ENCODE assay signal across 18 mouse cellular contexts in genomic region chr9:61979983-61980382, GRCm38 (mm10). TPM values are rescaled to one million over a fixed set of nuclear protein-coding genes. Genes with fewer than 3 reads are reported as not detected.
DNase-seq lines count a peak whose midpoint lies in the region; ATAC-seq and TF ChIP-seq lines count a peak whose summit lies in the region.
"Had no signal": no experiment of that assay in that cellular context is flagged by ENCODE, and none has a peak within 500 bp of the region (broad histone marks: within the 10 kb centered on the region; RNA-seq: fewer than 3 reads in every experiment).

No protein-coding gene starts in this region.

- H3K9me3 ChIP-seq in intestine, postnatal 0 days (ENCODE audit: control insufficient read depth), result no peaks in the 10 kb centered on the region
- H3K9me3 ChIP-seq in intestine, embryonic 16.5 days (ENCODE audit: control insufficient read depth, low read length), result no peaks in the 10 kb centered on the region
- no peaks in the 10 kb centered on the region for H3K9me3 ChIP-seq in lung, postnatal 0 days (ENCODE audit: low read length)
- no peaks in the 10 kb centered on the region for H3K9me3 ChIP-seq in G1E (replicated peaks)
- H3K9me3 ChIP-seq: forebrain, embryonic 12.5 days; heart, embryonic 13.5 days; kidney, embryonic 15.5 days; midbrain, embryonic 15.5 days had no signal

- H3K4me1 ChIP-seq in intestine, postnatal 0 days (replicated peaks; ENCODE audit: control insufficient read depth, insufficient read depth, low read length), result 0 out of 2 replicates have a peak, but pooled peaks cover under 1% of the 10 kb centered on the region
- no peaks in the 10 kb centered on the region for H3K4me1 ChIP-seq in intestine, embryonic 16.5 days (ENCODE audit: control insufficient read depth, insufficient read depth, low read length)
- no peaks in the 10 kb centered on the region for H3K4me1 ChIP-seq in lung, postnatal 0 days (ENCODE audit: insufficient read depth, low read depth, low read length)
- no peaks in the 10 kb centered on the region for H3K4me1 ChIP-seq in G1E (ENCODE audit: insufficient read depth, low read depth, low read length)
- H3K4me1 ChIP-seq: heart, embryonic 13.5 days; kidney, embryonic 15.5 days; midbrain, embryonic 15.5 days had no signal

- ATAC-seq in intestine, postnatal 0 days, result no peak
- ATAC-seq in intestine, embryonic 16.5 days, result no peak
- ATAC-seq in lung, postnatal 0 days, result no peak
- no peak for ATAC-seq in G1E (ENCODE audit: extremely low read depth, insufficient number of reproducible peaks, low FRiP score, poor library complexity, severe bottlenecking)
- ATAC-seq: inflammation-experienced regulatory T-cells, adult 6 months; midbrain, embryonic 15.5 days; Patski had no signal

- 89% methylated on average over 2 of the region's 2 CpGs for WGBS in intestine, postnatal 0 days
- 88% methylated on average over 2 of the region's 2 CpGs for WGBS in intestine, embryonic 16.5 days
- WGBS in lung, postnatal 0 days, result 85% methylated on average over 2 of the region's 2 CpGs

- no peak for DNase-seq in lung, postnatal 0 days (ENCODE audit: low spot score)
- DNase-seq in lung, postnatal 25 days (ENCODE audit: low spot score), result no peak
- no peak for DNase-seq in G1E (ENCODE audit: low spot score)
- no peak for DNase-seq in cerebellum, postnatal 36 days
- DNase-seq in spleen, postnatal 14 days (ENCODE audit: low spot score in 2 of 2), result no peak
- DNase-seq: cerebellum, postnatal 10 days; gastrocnemius, postnatal 36 days; lung, adult 2 months; retina, postnatal 1 day; thymus, adult 2 months had no signal

- no peaks in the 10 kb centered on the region for H3K27me3 ChIP-seq in intestine, postnatal 0 days (replicated peaks; ENCODE audit: control insufficient read depth, insufficient read depth, low read length)
- H3K27me3 ChIP-seq in intestine, embryonic 16.5 days (replicated peaks; ENCODE audit: control insufficient read depth, insufficient read depth, low read length), result no peaks in the 10 kb centered on the region
- no peaks in the 10 kb centered on the region for H3K27me3 ChIP-seq in lung, postnatal 0 days (replicated peaks; ENCODE audit: insufficient read depth, low read length)
- H3K27me3 ChIP-seq in G1E (ENCODE audit: insufficient read depth, low read length), result peaks cover 39% of the 10 kb centered on the region
- H3K27me3 ChIP-seq: kidney, embryonic 15.5 days; midbrain, embryonic 15.5 days; Patski had no signal

- H3K4me3 ChIP-seq in intestine, postnatal 0 days (ENCODE audit: low read depth, low read length), result no peak overlapping the region
- no peak overlapping the region for H3K4me3 ChIP-seq in intestine, embryonic 16.5 days (ENCODE audit: low read length)
- H3K4me3 ChIP-seq in lung, postnatal 0 days (ENCODE audit: low read depth, low read length), result no peak overlapping the region
- H3K4me3 ChIP-seq in G1E (ENCODE audit: low read depth, low read length), result no peak overlapping the region
- H3K4me3 ChIP-seq: forebrain, embryonic 12.5 days; heart, embryonic 13.5 days; kidney, embryonic 15.5 days; midbrain, embryonic 15.5 days had no signal

- TF ChIP-seq CTCF in intestine, postnatal 0 days (IDR thresholded peaks at IDR 0.05; ENCODE audit: low read depth), result peak; percentile 43
- peak; percentile 56 for TF ChIP-seq CTCF in lung, postnatal 0 days (IDR thresholded peaks at IDR 0.05)
- TF ChIP-seq CTCF in G1E (IDR thresholded peaks at IDR 0.05; ENCODE audit: low read depth, low read length), result peak; percentile 31; the same call in 1 of the 2 replicates

- no peak for TF ChIP-seq EP300 in lung, postnatal 0 days (IDR thresholded peaks at IDR 0.05)

- H3K4me2 ChIP-seq in intestine, postnatal 0 days (replicated peaks; ENCODE audit: low read depth), result no peak overlapping the region
- no peak overlapping the region for H3K4me2 ChIP-seq in intestine, embryonic 16.5 days (ENCODE audit: low read depth, low read length)
- no peak overlapping the region for H3K4me2 ChIP-seq in lung, postnatal 0 days (replicated peaks; ENCODE audit: low read depth, low read length)
- H3K4me2 ChIP-seq: forebrain, embryonic 12.5 days; heart, embryonic 13.5 days; kidney, embryonic 15.5 days; midbrain, embryonic 15.5 days had no signal

- no peaks in the 10 kb centered on the region for H3K36me3 ChIP-seq in intestine, postnatal 0 days (ENCODE audit: control insufficient read depth, insufficient read depth)
- H3K36me3 ChIP-seq in intestine, embryonic 16.5 days (ENCODE audit: control insufficient read depth, insufficient read depth, low read length), result no peaks in the 10 kb centered on the region
- no peaks in the 10 kb centered on the region for H3K36me3 ChIP-seq in lung, postnatal 0 days (ENCODE audit: insufficient read depth, low read length)
- H3K36me3 ChIP-seq in G1E (replicated peaks), result no peaks in the 10 kb centered on the region
- H3K36me3 ChIP-seq: forebrain, embryonic 12.5 days; heart, embryonic 13.5 days; kidney, embryonic 15.5 days; midbrain, embryonic 15.5 days had no signal

- H3K9ac ChIP-seq in intestine, postnatal 0 days (ENCODE audit: low read depth, low read length), result no peak overlapping the region
- no peak overlapping the region for H3K9ac ChIP-seq in intestine, embryonic 16.5 days (ENCODE audit: low read depth, low read length)
- H3K9ac ChIP-seq in lung, postnatal 0 days (replicated peaks; ENCODE audit: low read depth), result no peak overlapping the region
- H3K9ac ChIP-seq: forebrain, embryonic 12.5 days; heart, embryonic 13.5 days; kidney, embryonic 15.5 days; midbrain, embryonic 15.5 days had no signal

- H3K27ac ChIP-seq in intestine, postnatal 0 days (ENCODE audit: low read depth, low read length), result no peak overlapping the region
- no peak overlapping the region for H3K27ac ChIP-seq in intestine, embryonic 16.5 days (ENCODE audit: low read length)
- H3K27ac ChIP-seq in lung, postnatal 0 days (ENCODE audit: low read length), result no peak overlapping the region
- H3K27ac ChIP-seq: forebrain, embryonic 12.5 days; heart, embryonic 13.5 days; kidney, embryonic 15.5 days; midbrain, embryonic 15.5 days had no signal

RNA-seq across cellular contexts. Expression of gene Kif23, which starts 33.4 kb away (rescaled TPM):
- polyA plus RNA-seq in intestine, postnatal 0 days (2015; fragmentation: Nextera tagmentation; extraction: Ambion mirVana), result 14.8 and 16.2 TPM in 2 replicates
- polyA plus RNA-seq in intestine, embryonic 16.5 days (2015; fragmentation: Nextera tagmentation; extraction: Ambion mirVana), result 80.7 and 82.8 TPM in 2 replicates
- polyA plus RNA-seq in lung, postnatal 0 days (2015; fragmentation: Nextera tagmentation; extraction: Ambion mirVana), result 7.7 and 11.0 TPM in 2 replicates
- 280 and 288 TPM in 2 replicates for total RNA-seq in G1E (2014; fragmentation: Nextera tagmentation)
- 188 and 271 TPM in 2 replicates for total RNA-seq in G1E (2017)
- polyA plus RNA-seq in G1E (2012), result 36.0 and 48.7 TPM in 2 replicates

RNA-seq across cellular contexts. Expression of gene Paqr5, which starts 46.7 kb away (rescaled TPM):
- 2.1 and 5.1 TPM in 2 replicates for polyA plus RNA-seq in intestine, postnatal 0 days (2015; fragmentation: Nextera tagmentation; extraction: Ambion mirVana)
- polyA plus RNA-seq in intestine, embryonic 16.5 days (2015; fragmentation: Nextera tagmentation; extraction: Ambion mirVana), result 8.7 and 11.3 TPM in 2 replicates
- 8.7 and 10.5 TPM in 2 replicates for polyA plus RNA-seq in lung, postnatal 0 days (2015; fragmentation: Nextera tagmentation; extraction: Ambion mirVana)
- not detected in 2 replicates for total RNA-seq in G1E (2014; fragmentation: Nextera tagmentation)
- total RNA-seq in G1E (2017), result 0.06 and 0.22 TPM in 2 replicates
- not detected in 2 replicates for polyA plus RNA-seq in G1E (2012)
- total RNA-seq: gastrocnemius, postnatal 36 days had no signal
